ENCODE assay signal across 9 mouse cellular contexts in the genomic region with DNA sequence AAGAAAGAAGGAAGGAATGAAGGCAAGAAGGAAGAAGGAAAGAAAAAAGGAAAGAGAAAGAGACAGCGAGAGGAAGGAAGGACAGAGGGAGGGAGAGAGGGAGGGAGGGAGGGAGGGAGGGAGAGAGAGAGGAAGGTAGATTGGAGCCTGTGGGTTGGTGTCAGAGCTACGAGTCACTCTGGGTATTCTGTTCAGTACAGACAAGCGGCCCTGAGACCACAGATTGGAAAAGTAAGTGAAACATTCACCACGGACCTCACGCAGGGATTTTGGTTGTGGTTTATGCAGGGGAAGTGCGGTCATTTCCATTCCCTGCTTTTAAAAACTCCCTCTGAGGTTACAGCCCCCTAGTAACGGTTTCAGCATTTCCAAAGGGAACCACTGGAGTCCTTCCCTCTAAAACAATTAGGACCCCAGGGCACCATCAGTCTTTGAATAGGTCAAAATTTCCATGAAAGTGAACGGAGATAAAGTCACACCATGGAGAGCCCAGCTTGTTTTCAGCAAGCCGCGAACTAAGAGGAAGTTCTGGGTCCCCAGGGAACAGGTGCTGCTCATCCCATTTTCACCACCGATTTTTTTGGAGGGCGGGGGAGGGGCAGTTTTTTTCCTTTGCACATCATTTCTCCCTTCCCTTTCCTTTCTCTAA. TPM values are rescaled to one million over a fixed set of nuclear protein-coding genes. Genes with fewer than 3 reads are reported as not detected.
DNase-seq lines count a peak whose midpoint lies in the region; ATAC-seq and TF ChIP-seq lines count a peak whose summit lies in the region.
"Had no signal": no experiment of that assay in that cellular context is flagged by ENCODE, and none has a peak within 500 bp of the region (broad histone marks: within the 10 kb centered on the region; RNA-seq: fewer than 3 reads in every experiment).

No protein-coding gene starts in this region.

- peak overlapping the region; percentile 60 for H3K4me3 ChIP-seq in gastrocnemius, adult 2 months
- 0 out of 2 replicates have a peak overlapping the region, but pooled peaks have one; percentile 7 for H3K4me3 ChIP-seq in intestine, embryonic 16.5 days (ENCODE audit: low read length)
- H3K4me3 ChIP-seq in midbrain, embryonic 11.5 days (ENCODE audit: low read depth, low read length), result no peak overlapping the region
- H3K4me3 ChIP-seq: erythroblast, embryonic 14.5 days had no signal

- H3K4me2 ChIP-seq in intestine, embryonic 16.5 days (ENCODE audit: low read depth, low read length), result peak overlapping the region; percentile 19; the same call in 1 of the 2 replicates
- H3K4me2 ChIP-seq in midbrain, embryonic 11.5 days, result peak overlapping the region; percentile 5

- WGBS in intestine, embryonic 16.5 days, result 8% methylated on average over 12 of the region's 12 CpGs
- WGBS in midbrain, embryonic 11.5 days, result 3% methylated on average over 12 of the region's 12 CpGs

- intact Hi-C loops in gastrocnemius, adult 2 months (cut with DNase I), result loop anchor here (5.0 kb wide), 1 partner anchor 111 kb away; no protein-coding TSS in a partner anchor

- TF ChIP-seq CTCF in gastrocnemius, adult 2 months (IDR thresholded peaks at IDR 0.05), result no peak

- no peak overlapping the region for H3K27ac ChIP-seq in gastrocnemius, adult 2 months
- H3K27ac ChIP-seq in intestine, embryonic 16.5 days (ENCODE audit: low read length), result no peak overlapping the region
- no peak overlapping the region for H3K27ac ChIP-seq in midbrain, embryonic 11.5 days (ENCODE audit: low read depth, low read length)

- DNase-seq in gastrocnemius, adult 2 months, result no peak
- DNase-seq in gastrocnemius, postnatal 4 days (ENCODE audit: low spot score in 2 of 2), result no peak
- DNase-seq in ZHBTc4 (ENCODE audit: low read depth, low spot score), result peak; percentile 95
- no peak for DNase-seq in midbrain, embryonic 11.5 days (ENCODE audit: low spot score, missing footprints)
- no peak for DNase-seq in right cerebral cortex, postnatal 14 days
- DNase-seq in adrenal gland, postnatal 4 days (ENCODE audit: low spot score in 2 of 2), result no peak
- no peak for DNase-seq in adrenal gland, adult 8-10 months

- peaks cover 4% of the 10 kb centered on the region; the same call in 1 of the 2 replicates for H3K4me1 ChIP-seq in intestine, embryonic 16.5 days (ENCODE audit: control insufficient read depth, insufficient read depth, low read length)
- no peaks in the 10 kb centered on the region; the same call in 1 of the 2 replicates for H3K4me1 ChIP-seq in midbrain, embryonic 11.5 days (ENCODE audit: control insufficient read depth, insufficient read depth, low read length)

- no peak for ATAC-seq in intestine, embryonic 16.5 days
- ATAC-seq in midbrain, embryonic 11.5 days (ENCODE audit: low FRiP score), result no peak

- H3K9me3 ChIP-seq in intestine, embryonic 16.5 days (ENCODE audit: control insufficient read depth, low read length), result no peaks in the 10 kb centered on the region
- no peaks in the 10 kb centered on the region for H3K9me3 ChIP-seq in midbrain, embryonic 11.5 days (ENCODE audit: control insufficient read depth, low read length)

- no peaks in the 10 kb centered on the region for H3K27me3 ChIP-seq in intestine, embryonic 16.5 days (replicated peaks; ENCODE audit: control insufficient read depth, insufficient read depth, low read length)
- H3K27me3 ChIP-seq in midbrain, embryonic 11.5 days (ENCODE audit: control insufficient read depth, insufficient read depth, low read length), result no peaks in the 10 kb centered on the region

- no peak overlapping the region for H3K9ac ChIP-seq in intestine, embryonic 16.5 days (ENCODE audit: low read depth, low read length)
- no peak overlapping the region for H3K9ac ChIP-seq in midbrain, embryonic 11.5 days (ENCODE audit: low read length)

- H3K36me3 ChIP-seq in intestine, embryonic 16.5 days (ENCODE audit: control insufficient read depth, insufficient read depth, low read length), result no peaks in the 10 kb centered on the region
- no peaks in the 10 kb centered on the region for H3K36me3 ChIP-seq in midbrain, embryonic 11.5 days (ENCODE audit: control insufficient read depth, insufficient read depth, low read length)

RNA-seq across cellular contexts. Expression of a gene that starts 45.2 kb away (rescaled TPM):
- 10 to 100 TPM; 35.3 to 43.2 TPM for total RNA-seq in gastrocnemius, adult 2 months (2021)
- total RNA-seq in gastrocnemius, postnatal 4 days (2021), result 100 to 1,000 TPM; 159 to 162 TPM
- polyA plus RNA-seq in intestine, embryonic 16.5 days (2015; fragmentation: Nextera tagmentation; extraction: Ambion mirVana), result 12.2 and 13.4 TPM in 2 replicates
- polyA plus RNA-seq in midbrain, embryonic 11.5 days (2014; fragmentation: Nextera tagmentation; extraction: Ambion mirVana), result 32.5 and 36.2 TPM in 2 replicates
- total RNA-seq in adrenal gland, postnatal 4 days (2021), result 100 to 1,000 TPM; 111 to 118 TPM
- total RNA-seq in adrenal gland, adult 8-10 months (2022), result 10 to 100 TPM; 57.9 to 84.0 (median 69.8) TPM
